ENCODE assay signal across 14 mouse cellular contexts in the genomic region with DNA sequence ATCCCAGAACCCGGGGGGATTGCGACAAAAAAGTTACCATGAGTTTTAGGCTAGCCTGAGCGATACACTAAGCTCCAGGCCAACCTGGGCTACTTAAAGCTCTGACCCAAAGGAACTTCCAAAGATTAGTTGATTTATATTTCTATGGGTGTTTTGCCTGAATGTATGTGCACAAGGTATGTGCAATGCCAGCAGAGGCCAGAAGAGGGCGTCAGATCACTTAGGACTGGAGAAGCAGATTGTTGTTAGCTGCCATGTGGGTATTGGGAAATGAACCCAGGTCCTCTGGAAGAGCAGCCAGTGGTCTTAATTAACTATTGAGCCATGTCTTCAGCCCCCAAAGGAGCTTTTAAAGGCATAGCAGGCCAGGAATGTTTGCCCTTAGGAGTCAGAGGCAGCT. TPM values are rescaled to one million over a fixed set of nuclear protein-coding genes. Genes with fewer than 3 reads are reported as not detected.
DNase-seq lines count a peak whose midpoint lies in the region; ATAC-seq and TF ChIP-seq lines count a peak whose summit lies in the region.
"Had no signal": no experiment of that assay in that cellular context is flagged by ENCODE, and none has a peak within 500 bp of the region (broad histone marks: within the 10 kb centered on the region; RNA-seq: fewer than 3 reads in every experiment).

No protein-coding gene starts in this region.

- DNase-seq in cerebellum, postnatal 10 days, result peak; percentile 25 to 52
- DNase-seq in cerebellum, adult 18-20 months, result no peak
- no peak for DNase-seq in liver, adult 2 months (ENCODE audit: extremely low read depth, low read depth, low spot score)
- DNase-seq in CH12.LX (ENCODE audit: extremely low read depth), result no peak
- DNase-seq in brain, embryonic 14.5 days (ENCODE audit: low read depth), result no peak
- no peak for DNase-seq in adrenal gland, postnatal 14 days
- DNase-seq: heart, postnatal 10 days had no signal

- ATAC-seq in liver, embryonic 12.5 days, result no peak
- ATAC-seq in erythroblast, adult 5-6 weeks (replicated peaks; ENCODE audit: low FRiP score, poor library complexity, severe bottlenecking), result no peak
- ATAC-seq: midbrain, embryonic 15.5 days had no signal

- peaks cover 16% of the 10 kb centered on the region for H3K27me3 ChIP-seq in liver, adult 2 months (ENCODE audit: control insufficient read depth, insufficient read depth, low read length)
- H3K27me3 ChIP-seq in liver, embryonic 12.5 days (replicated peaks), result peaks cover 94% of the 10 kb centered on the region
- peaks cover 80% of the 10 kb centered on the region for H3K27me3 ChIP-seq in CH12.LX (replicated peaks)

- no peak overlapping the region for H3K9ac ChIP-seq in liver, adult 2 months (ENCODE audit: low read depth, low read length)
- H3K9ac ChIP-seq in liver, embryonic 12.5 days, result no peak overlapping the region
- no peak overlapping the region for H3K9ac ChIP-seq in CH12.LX (ENCODE audit: insufficient read depth, low read depth)
- H3K9ac ChIP-seq: limb, embryonic 15.5 days; midbrain, embryonic 15.5 days had no signal

- 82% methylated on average over 4 of the region's 4 CpGs for WGBS in liver, adult 2 months
- WGBS in liver, embryonic 12.5 days (ENCODE audit: insufficient replicate concordance), result 61% methylated on average over 4 of the region's 4 CpGs

- in situ Hi-C loops in CH12.LX (cut with MboI; ENCODE audit: low pct_ligation_motif_present, low pct_unique_long_range_greater_than_20kb, low sequenced_read_pairs), result loop anchor here (10.0 kb wide), 1 partner anchor 333 kb away; a partner anchor contains a TSS

- dilution Hi-C loops in CH12.LX (cut with MboI; ENCODE audit: extremely low pct_ligation_motif_present, extremely low pct_unique_long_range_greater_than_20kb, low sequenced_read_pairs), result no loop called here

- no peak overlapping the region for H3K27ac ChIP-seq in liver, adult 2 months (replicated peaks; ENCODE audit: insufficient read depth, low read depth, low read length)
- no peak overlapping the region for H3K27ac ChIP-seq in liver, embryonic 12.5 days
- H3K27ac ChIP-seq in CH12.LX (ENCODE audit: insufficient read depth, low read depth), result no peak overlapping the region
- H3K27ac ChIP-seq: limb, embryonic 15.5 days; macrophage; midbrain, embryonic 15.5 days; neural tube, embryonic 12.5 days had no signal

- no peaks in the 10 kb centered on the region for H3K36me3 ChIP-seq in liver, adult 2 months (ENCODE audit: control insufficient read depth, insufficient read depth, low read length)
- H3K36me3 ChIP-seq in liver, embryonic 12.5 days, result no peaks in the 10 kb centered on the region
- H3K36me3 ChIP-seq in CH12.LX (replicated peaks in 1 of 2; ENCODE audit: control insufficient read depth in 1 of 2, insufficient read depth in 1 of 2, low read length in 1 of 2), result no peaks in the 10 kb centered on the region
- H3K36me3 ChIP-seq: limb, embryonic 15.5 days; midbrain, embryonic 15.5 days; neural tube, embryonic 12.5 days had no signal

- no peak for TF ChIP-seq EP300 in CH12.LX (IDR thresholded peaks at IDR 0.05; ENCODE audit: low read length)

- TF ChIP-seq CTCF in liver, adult 2 months (IDR thresholded peaks at IDR 0.05; ENCODE audit: low read depth, low read length), result peak; percentile 25; the same call in 1 of the 2 replicates
- TF ChIP-seq CTCF in CH12.LX (conservative IDR thresholded peaks at IDR 0.05 in 1 of 2, IDR thresholded peaks at IDR 0.05 in 1 of 2; ENCODE audit: low read depth in 2 of 2, low read length in 2 of 2), result peak; percentile 12 to 41; a peak in 2 of 4 replicates
- peak; percentile 39; the same call in 1 of the 2 replicates for TF ChIP-seq CTCF in brain, embryonic 14.5 days (IDR thresholded peaks at IDR 0.05; ENCODE audit: borderline replicate concordance, extremely low read depth, insufficient read depth, insufficient read length)

- H3K79me2 ChIP-seq in liver, adult 2 months (ENCODE audit: control insufficient read depth, insufficient read depth, low read length), result no peaks in the 10 kb centered on the region
- no peaks in the 10 kb centered on the region for H3K79me2 ChIP-seq in CH12.LX (replicated peaks; ENCODE audit: control insufficient read depth, extremely low read depth, insufficient read depth, poor library complexity, severe bottlenecking)

- no peak overlapping the region for H3K4me2 ChIP-seq in liver, embryonic 12.5 days
- H3K4me2 ChIP-seq in CH12.LX (ENCODE audit: insufficient read depth, low read depth, poor library complexity, severe bottlenecking), result no peak overlapping the region
- H3K4me2 ChIP-seq: limb, embryonic 15.5 days; midbrain, embryonic 15.5 days; neural tube, embryonic 12.5 days had no signal

- H3K9me3 ChIP-seq in liver, embryonic 12.5 days (replicated peaks), result no peaks in the 10 kb centered on the region
- peaks cover 22% of the 10 kb centered on the region for H3K9me3 ChIP-seq in CH12.LX (replicated peaks; ENCODE audit: low read length)
- H3K9me3 ChIP-seq: limb, embryonic 15.5 days; midbrain, embryonic 15.5 days; neural tube, embryonic 12.5 days had no signal

- no peak for TF ChIP-seq RAD21 in CH12.LX (IDR thresholded peaks at IDR 0.05; ENCODE audit: low read depth, low read length)

- no peaks in the 10 kb centered on the region for H3K4me1 ChIP-seq in liver, adult 2 months (ENCODE audit: control insufficient read depth, insufficient read depth, low read length)
- H3K4me1 ChIP-seq in liver, embryonic 12.5 days, result peaks cover 15% of the 10 kb centered on the region
- peaks cover 4 to 11% of the 10 kb centered on the region in 2 experiments for H3K4me1 ChIP-seq in CH12.LX (ENCODE audit: control insufficient read depth in 1 of 2, insufficient read depth in 2 of 2)

- no peak overlapping the region for H3K4me3 ChIP-seq in liver, adult 2 months (ENCODE audit: insufficient read depth, low read depth, low read length)
- H3K4me3 ChIP-seq in liver, embryonic 12.5 days, result no peak overlapping the region
- no peak overlapping the region for H3K4me3 ChIP-seq in CH12.LX (replicated peaks in 1 of 3; ENCODE audit: low read depth in 2 of 3, low read length in 2 of 3, poor library complexity in 1 of 3)
- H3K4me3 ChIP-seq: erythroblast, embryonic 14.5 days; limb, embryonic 15.5 days; midbrain, embryonic 15.5 days; neural tube, embryonic 12.5 days had no signal

- no peak for TF ChIP-seq POLR2A in liver, adult 2 months (IDR thresholded peaks at IDR 0.05; ENCODE audit: extremely low read depth, insufficient read depth, low read length)
- no peak for TF ChIP-seq POLR2A in CH12.LX (IDR thresholded peaks at IDR 0.05; ENCODE audit: low read depth, low read length)
- no peak for TF ChIP-seq POLR2A in brain, embryonic 14.5 days (IDR thresholded peaks at IDR 0.05; ENCODE audit: borderline replicate concordance, extremely low read depth, insufficient read depth, insufficient read length, poor library complexity, severe bottlenecking)

TF ChIP-seq in CH12.LX, 34 proteins besides CTCF, POLR2A, EP300 and RAD21 (continues in another document):
- TF ChIP-seq NRF1 (IDR thresholded peaks at IDR 0.05; ENCODE audit: low read depth, low read length) (no peak), USF1 (IDR thresholded peaks at IDR 0.05; ENCODE audit: low read depth, low read length) (no peak), E2F4 (IDR thresholded peaks at IDR 0.05; ENCODE audit: insufficient replicate concordance, low read depth, low read length) (no peak), JUND (conservative IDR thresholded peaks at IDR 0.05; ENCODE audit: low read depth, low read length) (no peak), ZKSCAN1 (IDR thresholded peaks at IDR 0.05; ENCODE audit: borderline replicate concordance, low read depth, low read length) (no peak), TBP (conservative IDR thresholded peaks at IDR 0.05; ENCODE audit: low read depth, low read length) (no peak), ZNF384 (IDR thresholded peaks at IDR 0.05; ENCODE audit: low read depth, low read length) (no peak), ELF1 (IDR thresholded peaks at IDR 0.05; ENCODE audit: low read depth, low read length) (no peak), GABPA (IDR thresholded peaks at IDR 0.05; ENCODE audit: insufficient replicate concordance, low read depth, low read length) (no peak), ZC3H11A (IDR thresholded peaks at IDR 0.05; ENCODE audit: low read depth, low read length) (no peak)

RNA-seq across cellular contexts. Expression of a gene that starts 8.9 kb away (rescaled TPM):
- 0.46 and 0.54 TPM in 2 replicates for total RNA-seq in liver, adult 2 months (2014; rRNA removed)
- 0.85 and 1.1 TPM in 2 replicates for polyA plus RNA-seq in liver, adult 2 months (2012; rRNA removed)
- 0.50 and 0.63 TPM in 2 replicates for polyA plus RNA-seq in liver, embryonic 12.5 days (2016; fragmentation: Nextera tagmentation; extraction: Ambion mirVana)
- total RNA-seq in CH12.LX (2012; rRNA removed) (0.30 and 0.34 TPM in 2 replicates), CH12.LX (2014; rRNA removed) (0.05 and 0.18 TPM in 2 replicates)
- polyA plus RNA-seq in CH12.LX (2012; ENCODE audit: insufficient read length, low read depth), result 0.71 and 0.83 TPM in 2 replicates
- polyA plus RNA-seq in brain, embryonic 14.5 days (2012; rRNA removed), result 80.5 and 110 TPM in 2 replicates
- 8.4 and 8.7 TPM in 2 replicates for total RNA-seq in adrenal gland, postnatal 14 days (2021)
- total RNA-seq in erythroblast, adult 5-6 weeks (2015; ENCODE audit: low replicate concordance), result not detected in 2 replicates
- not detected in 2 replicates for total RNA-seq in erythroblast, adult 5-6 weeks (2017; ENCODE audit: low replicate concordance)
- polyA plus RNA-seq: erythroblast, embryonic 14.5 days; macrophage had no signal

RNA-seq across cellular contexts. Expression of a gene that starts 11.2 kb away (rescaled TPM):
- 0.20 and 0.65 TPM in 2 replicates for total RNA-seq in liver, adult 2 months (2014; rRNA removed)
- polyA plus RNA-seq in liver, adult 2 months (2012; rRNA removed), result 0.55 and 0.70 TPM in 2 replicates
- 1.9 TPM in 2 replicates for polyA plus RNA-seq in liver, embryonic 12.5 days (2016; fragmentation: Nextera tagmentation; extraction: Ambion mirVana)
- total RNA-seq in CH12.LX (2012; rRNA removed) (not detected in 2 replicates), CH12.LX (2014; rRNA removed) (not detected in 2 replicates)
- not detected in 2 replicates for polyA plus RNA-seq in CH12.LX (2012; ENCODE audit: insufficient read length, low read depth)
- 19.5 and 32.8 TPM in 2 replicates for polyA plus RNA-seq in brain, embryonic 14.5 days (2012; rRNA removed)
- total RNA-seq in adrenal gland, postnatal 14 days (2021), result 1.7 and 2.0 TPM in 2 replicates
- total RNA-seq in erythroblast, adult 5-6 weeks (2015; ENCODE audit: low replicate concordance), result 73.6 and 120 TPM in 2 replicates
- 31.4 and 35.7 TPM in 2 replicates for total RNA-seq in erythroblast, adult 5-6 weeks (2017; ENCODE audit: low replicate concordance)
- polyA plus RNA-seq: erythroblast, embryonic 14.5 days had no signal

RNA-seq across cellular contexts. Expression of a gene that starts 40.2 kb away (rescaled TPM):
- total RNA-seq in liver, adult 2 months (2014; rRNA removed), result 2.4 and 4.0 TPM in 2 replicates
- polyA plus RNA-seq in liver, adult 2 months (2012; rRNA removed), result 13.5 and 18.9 TPM in 2 replicates
- polyA plus RNA-seq in liver, embryonic 12.5 days (2016; fragmentation: Nextera tagmentation; extraction: Ambion mirVana), result 10.5 and 11.2 TPM in 2 replicates
- 12.0 and 14.4 TPM in 2 replicates for total RNA-seq in CH12.LX (2012; rRNA removed)
- total RNA-seq in CH12.LX (2014; rRNA removed), result 5.0 and 5.2 TPM in 2 replicates
- polyA plus RNA-seq in CH12.LX (2012; ENCODE audit: insufficient read length, low read depth), result 13.1 and 16.5 TPM in 2 replicates
- 43.2 and 47.0 TPM in 2 replicates for polyA plus RNA-seq in brain, embryonic 14.5 days (2012; rRNA removed)
- total RNA-seq in adrenal gland, postnatal 14 days (2021), result 17.3 and 19.4 TPM in 2 replicates
- total RNA-seq in erythroblast, adult 5-6 weeks (2015; ENCODE audit: low replicate concordance), result 13.4 and 17.9 TPM in 2 replicates
- 9.9 and 10.3 TPM in 2 replicates for total RNA-seq in erythroblast, adult 5-6 weeks (2017; ENCODE audit: low replicate concordance)

Comparison
In these comparisons a context has a peak if more than half of its experiments do, and no peak if none do; other contexts are left out.
1. DNase-seq: peak in cerebellum, postnatal 10 days (2 of 2); none in cerebellum, adult 18-20 months (0 of 2), liver, adult 2 months (single experiment), CH12.LX (single experiment), brain, embryonic 14.5 days (single experiment) and adrenal gland, postnatal 14 days (single experiment).
2. RNA of a gene that starts 11.2 kb away (total RNA-seq): 31.4 to 120 TPM in erythroblast, adult 5-6 weeks; 1.7 to 2.0 TPM in adrenal gland, postnatal 14 days, 0.20 to 0.65 TPM in liver, adult 2 months and not detected in CH12.LX; every median in the first group is over 10 times any median in the second.
3. Peak in every context shown above with its lines, with median percentiles within 50 percentile points of each other: CTCF ChIP-seq.